Mouse (Mus musculus): ENCODE data around the gene Haus6. TPM values are rescaled to one million over a fixed set of nuclear protein-coding genes. Genes with fewer than 3 reads are reported as not detected.

Haus6 gene
- polyA plus RNA-seq (2015; fragmentation: Illumina TruSeq; extraction: RNeasy Lipid Tissue Mini Kit (QIAGEN cat#74804); ENCODE audit: insufficient read depth, low read depth, low replicate concordance): 2.3 TPM

DNA sequence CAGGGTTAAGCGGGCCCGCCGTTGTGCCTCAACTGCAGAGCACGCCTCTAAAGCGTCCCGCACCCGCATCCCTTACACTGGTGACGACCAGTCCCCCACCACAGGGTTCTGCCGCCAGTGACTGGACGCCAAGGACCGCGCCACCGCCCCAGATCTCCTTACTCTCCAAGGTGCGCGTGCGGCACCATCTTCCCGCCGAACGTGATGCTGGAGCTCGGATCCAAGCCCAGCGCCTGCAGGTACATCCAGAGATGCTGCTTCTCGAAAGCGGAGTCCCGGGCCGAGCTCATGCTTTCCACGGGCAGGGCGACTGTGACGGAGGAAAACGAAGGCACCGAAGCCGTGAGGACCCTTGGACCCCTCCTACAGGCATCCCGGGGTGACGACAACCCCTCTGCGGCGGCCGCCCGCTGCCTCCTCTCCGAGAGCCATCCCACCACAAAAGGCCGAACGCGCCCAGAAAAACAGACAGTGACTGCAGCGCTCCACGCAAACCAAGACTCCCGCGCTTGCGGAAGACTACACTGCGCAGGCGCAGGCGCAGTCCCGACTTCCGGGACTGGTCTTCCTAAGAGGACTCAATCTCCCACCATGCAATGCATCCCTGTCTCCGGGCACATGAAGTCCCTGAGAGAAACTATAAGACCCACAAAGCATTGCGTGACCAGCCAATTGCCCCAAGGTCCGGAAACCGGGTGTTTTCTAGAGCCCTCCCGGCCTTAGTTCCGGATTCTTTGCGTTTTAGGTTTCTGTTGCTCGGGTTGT is at the start of gene Haus6:
TSS of gene Haus6 (minus strand) at position 532 of the 765 bp plus-strand sequence.

DNA sequence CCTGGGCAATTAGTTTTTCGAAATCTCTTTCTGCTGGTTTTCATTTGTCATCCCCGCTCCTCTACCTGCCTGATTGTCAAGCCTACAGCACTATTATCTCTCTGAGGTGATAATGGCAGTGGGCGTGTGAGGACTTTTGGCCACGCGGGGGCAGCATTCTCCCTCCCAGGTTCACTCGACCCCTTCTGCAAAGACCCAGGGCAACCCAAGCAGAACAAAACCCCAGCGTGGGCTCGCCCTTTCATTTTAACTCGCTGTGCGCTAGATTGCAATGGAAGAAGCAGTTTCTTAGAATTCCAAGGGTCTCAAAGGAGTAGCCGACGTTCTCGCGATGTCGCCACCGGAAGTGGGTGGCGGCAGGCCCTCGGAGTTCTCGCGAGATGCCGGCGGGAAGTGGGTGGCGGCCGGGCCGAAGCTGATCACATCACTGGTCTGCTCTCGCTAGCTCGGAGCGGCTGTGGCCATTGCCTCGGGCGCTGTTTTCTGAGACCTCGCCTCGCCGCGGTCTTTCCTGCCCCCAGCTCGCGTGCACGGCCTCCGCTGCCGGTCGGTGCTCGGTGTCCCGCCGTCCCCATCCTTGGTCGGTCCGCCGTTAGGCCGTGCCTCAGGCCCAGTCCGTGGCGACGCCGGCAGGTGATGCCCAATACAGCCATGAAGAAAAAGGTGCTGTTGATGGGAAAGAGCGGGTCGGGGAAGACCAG is 36.4 kb downstream of the Haus6 start, which contains the start of gene Rraga:
TSS of gene Rraga (plus strand) at position 386 of the 701 bp plus-strand sequence.

GRCm38 (mm10) chr4:86558228-86558627 is 53.6 kb downstream of the Haus6 start, which contains the start of gene Saxo1:
TSS of gene Saxo1 (minus strand) at chr4:86558328.

Other genes with a start within 250 kb of the Haus6 start
- not detected for gene Saxo1, start 53.7 kb downstream of the Haus6 start, polyA plus RNA-seq (2015; fragmentation: Illumina TruSeq; extraction: RNeasy Lipid Tissue Mini Kit (QIAGEN cat#74804); ENCODE audit: insufficient read depth, low read depth, low replicate concordance)
- gene Rraga, start 36.4 kb downstream of the Haus6 start, polyA plus RNA-seq (2015; fragmentation: Illumina TruSeq; extraction: RNeasy Lipid Tissue Mini Kit (QIAGEN cat#74804); ENCODE audit: insufficient read depth, low read depth, low replicate concordance): 18.9 TPM
- 21.1 TPM for gene Plin2, start 58.0 kb upstream of the Haus6 start, polyA plus RNA-seq (2015; fragmentation: Illumina TruSeq; extraction: RNeasy Lipid Tissue Mini Kit (QIAGEN cat#74804); ENCODE audit: insufficient read depth, low read depth, low replicate concordance)
- 5.0 TPM for gene Dennd4c, start 136.5 kb upstream of the Haus6 start, polyA plus RNA-seq (2015; fragmentation: Illumina TruSeq; extraction: RNeasy Lipid Tissue Mini Kit (QIAGEN cat#74804); ENCODE audit: insufficient read depth, low read depth, low replicate concordance)
- gene Rps6, start 245.4 kb upstream of the Haus6 start, polyA plus RNA-seq (2015; fragmentation: Illumina TruSeq; extraction: RNeasy Lipid Tissue Mini Kit (QIAGEN cat#74804); ENCODE audit: insufficient read depth, low read depth, low replicate concordance): 570 TPM

Data from pancreas, adult 10 weeks (tissue).